Mouse (Mus musculus) ES-E14 (cell line): Measurements from ENCODE around the gene Setx.

Experiments
- CHD2 ChIP-seq: IDR thresholded peaks from 2 replicates; pipeline ENCODE4 v1.6.1; 2014; ENCODE audit warnings: mild to moderate bottlenecking, low read depth, low read length, inconsistent platforms
- HCFC1 ChIP-seq: IDR thresholded peaks from 2 replicates; pipeline ENCODE4 v1.6.1; 2012; ENCODE audit warnings: low read length, inconsistent platforms, borderline replicate concordance; ENCODE audit not compliant: insufficient read depth
- MAFK ChIP-seq: IDR thresholded peaks from 2 replicates; pipeline ENCODE4 v1.6.1; 2014; ENCODE audit warnings: mild to moderate bottlenecking, low read depth, low read length, inconsistent platforms; ENCODE audit not compliant: insufficient read depth
- ZC3H11A ChIP-seq: IDR thresholded peaks from 2 replicates; pipeline ENCODE4 v1.6.1; 2012; ENCODE audit warnings: low read depth, mild to moderate bottlenecking, inconsistent platforms, low read length, borderline replicate concordance
- ZNF384 ChIP-seq: IDR thresholded peaks from 2 replicates; pipeline ENCODE4 v1.6.1; 2012; ENCODE audit warnings: low read depth, low read length, inconsistent platforms

DNA sequence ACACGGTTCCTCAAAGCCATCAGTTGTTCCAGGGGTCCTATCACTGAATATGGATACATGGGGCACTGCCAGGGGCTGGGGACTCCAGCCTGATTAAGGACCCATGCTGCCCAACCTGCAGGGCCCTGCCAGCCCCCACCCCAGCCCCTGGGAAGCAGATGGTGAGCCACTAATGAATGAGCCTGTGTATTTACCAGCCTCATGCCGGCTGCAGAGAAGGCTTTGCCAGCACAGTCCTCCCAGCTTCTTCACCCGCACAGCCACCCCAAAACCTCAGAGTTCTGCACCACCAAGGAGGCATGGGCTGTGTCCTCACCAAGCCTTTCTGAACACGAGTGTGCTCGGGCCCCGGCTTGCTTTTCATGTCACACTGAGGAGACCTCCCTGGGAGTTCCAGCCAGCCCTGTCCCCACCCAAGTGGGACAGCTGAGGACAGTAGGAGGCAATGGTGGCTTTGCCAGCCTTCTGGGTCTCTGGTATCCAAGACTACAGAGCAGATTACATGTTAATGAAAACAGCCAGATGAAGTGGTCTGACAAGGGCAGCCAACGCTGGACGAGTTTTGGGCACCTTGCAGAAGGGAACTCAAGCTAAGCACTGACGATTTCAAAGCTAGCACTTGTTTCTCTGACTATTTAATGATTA lies 106.3 kb downstream of the Setx start:
- TF ChIP-seq MAFK (no peak), HCFC1 (no peak), ZC3H11A (no peak), ZNF384 (no peak), CHD2 (no peak)
